Mouse (Mus musculus) heart, adult 11 months (tissue): ENCODE results near the gene Ascc1.
"Not testable (repeated sequence)": the region's sequence is repeated elsewhere in the genome, so short reads cannot be mapped to it uniquely, and the experiment has no call there.

Experiments used
- DNase-seq: peaks from one replicate; pipeline ENCODE4 v3.0.0; 2022

Ascc1 gene

GRCm38 (mm10) chr10:59977715-59978343 lies 24.8 kb upstream of the Ascc1 start:
- DNase-seq, result peak; percentile 94

GRCm38 (mm10) chr10:59978401-59978800 lies 24.2 kb upstream of the Ascc1 start:
- DNase-seq, result peak; percentile 97

- peak; percentile 99 for DNase-seq
Observed at GRCm38 (mm10) chr10:59978873-59979743, 23.5 kb upstream of the Ascc1 start.

GRCm38 (mm10) chr10:59980815-59981244 lies 21.8 kb upstream of the Ascc1 start:
- DNase-seq, result peak; percentile 99

- peak; percentile 93 for DNase-seq
Observed at GRCm38 (mm10) chr10:59981336-59981735, 21.3 kb upstream of the Ascc1 start.

- DNase-seq, result peak; percentile 97
Observed at GRCm38 (mm10) chr10:59981792-59982191, 20.8 kb upstream of the Ascc1 start.

- peak; percentile 95 for DNase-seq
Observed at GRCm38 (mm10) chr10:59982379-59982873, 20.2 kb upstream of the Ascc1 start.

GRCm38 (mm10) chr10:59988036-59988435 lies 14.6 kb upstream of the Ascc1 start:
- DNase-seq, result peak; percentile 97

GRCm38 (mm10) chr10:59990393-59990792 lies 12.2 kb upstream of the Ascc1 start:
- peak; percentile 90 for DNase-seq

GRCm38 (mm10) chr10:59991262-59991880 lies 11.2 kb upstream of the Ascc1 start:
- DNase-seq, result peak; percentile 96

- peak; percentile 88 for DNase-seq
Observed at GRCm38 (mm10) chr10:59992024-59992423, 10.6 kb upstream of the Ascc1 start.

- not testable (repeated sequence) for DNase-seq
Observed at GRCm38 (mm10) chr10:59993813-59994212, 8.8 kb upstream of the Ascc1 start.

- peak; percentile 95 for DNase-seq
Observed at GRCm38 (mm10) chr10:59995889-59996288, 6.7 kb upstream of the Ascc1 start.

GRCm38 (mm10) chr10:59997591-59997990 lies 5.0 kb upstream of the Ascc1 start:
- DNase-seq, result peak; percentile 94

GRCm38 (mm10) chr10:59999057-59999456 lies 3.5 kb upstream of the Ascc1 start:
- DNase-seq, result no peak

GRCm38 (mm10) chr10:60001663-60002062 lies 942 bp upstream of the Ascc1 start:
- DNase-seq, result peak; percentile 90

- DNase-seq, result peak; percentile 89
Observed at GRCm38 (mm10) chr10:60002203-60002602, 402 bp upstream of the Ascc1 start.

- no peak for DNase-seq
Observed at GRCm38 (mm10) chr10:60003213-60003752, 678 bp downstream of the Ascc1 start.

- no peak for DNase-seq
Observed at GRCm38 (mm10) chr10:60003847-60004246, 1.2 kb downstream of the Ascc1 start.

- DNase-seq, result peak; percentile 87
Observed at GRCm38 (mm10) chr10:60005264-60005663, 2.7 kb downstream of the Ascc1 start.

GRCm38 (mm10) chr10:60009115-60009514 lies 6.5 kb downstream of the Ascc1 start:
- no peak for DNase-seq

GRCm38 (mm10) chr10:60016223-60016622 lies 13.6 kb downstream of the Ascc1 start:
- DNase-seq, result no peak

GRCm38 (mm10) chr10:60019299-60019698 lies 16.7 kb downstream of the Ascc1 start:
- no peak for DNase-seq
